Mouse (Mus musculus): ENCODE results near the gene Uspl1.
A peak's percentile ranks its signal among the peaks of the same experiment; 100 is the strongest.
"Not testable (repeated sequence)": the region's sequence is repeated elsewhere in the genome, so short reads cannot be mapped to it uniquely, and the experiment has no call there.

The Uspl1 gene

DNA sequence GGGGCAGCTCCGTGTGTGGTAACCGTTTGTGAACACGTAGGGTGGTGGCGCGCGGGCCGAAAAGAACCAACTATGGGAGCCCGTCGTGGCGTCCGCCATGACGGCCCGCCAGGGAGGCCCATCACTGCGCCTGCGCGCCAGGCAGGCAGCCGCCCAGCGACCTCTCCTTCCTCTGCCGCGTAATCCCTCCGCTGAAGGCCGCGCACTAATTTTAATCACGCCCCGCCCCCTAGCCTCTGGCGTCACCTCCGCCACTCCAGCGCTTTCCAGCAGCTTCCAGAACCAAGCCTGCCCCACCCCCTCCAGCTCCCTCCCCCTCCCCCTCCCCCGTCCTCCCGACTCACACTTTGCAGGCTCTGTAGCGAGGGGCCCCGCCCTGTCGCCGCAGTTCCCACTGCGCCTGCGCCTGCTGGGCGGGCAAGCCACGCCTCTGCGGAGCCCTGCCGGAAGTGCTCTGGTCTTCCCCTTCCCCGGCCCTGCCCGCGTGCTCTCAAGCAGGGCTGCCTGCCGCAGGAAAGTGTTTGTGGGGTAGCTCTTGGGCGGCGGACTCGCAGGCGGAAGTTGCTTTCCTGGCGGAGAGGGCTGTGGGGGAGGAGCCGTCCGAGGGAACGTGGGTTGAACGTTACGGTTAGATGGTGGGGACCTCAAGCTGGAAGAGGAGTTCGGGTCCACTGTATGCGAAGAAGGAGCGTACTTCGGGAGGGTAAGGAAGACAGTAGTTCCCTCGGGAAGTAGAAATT is at the start of gene Uspl1, which contains the start of gene Hmgb1:
TSS of gene Uspl1 (plus strand) at position 247 of the 740 bp plus-strand sequence.
TSS of gene Hmgb1 (minus strand) at position 386 of the 740 bp plus-strand sequence.
- peak; percentile 99 for DNase-seq (ENCODE audit: low spot score)

- DNase-seq (ENCODE audit: low spot score): no peak
Measured at GRCm38 (mm10) chr5:149134751-149135454, 49.2 kb upstream of the Uspl1 start.

DNA sequence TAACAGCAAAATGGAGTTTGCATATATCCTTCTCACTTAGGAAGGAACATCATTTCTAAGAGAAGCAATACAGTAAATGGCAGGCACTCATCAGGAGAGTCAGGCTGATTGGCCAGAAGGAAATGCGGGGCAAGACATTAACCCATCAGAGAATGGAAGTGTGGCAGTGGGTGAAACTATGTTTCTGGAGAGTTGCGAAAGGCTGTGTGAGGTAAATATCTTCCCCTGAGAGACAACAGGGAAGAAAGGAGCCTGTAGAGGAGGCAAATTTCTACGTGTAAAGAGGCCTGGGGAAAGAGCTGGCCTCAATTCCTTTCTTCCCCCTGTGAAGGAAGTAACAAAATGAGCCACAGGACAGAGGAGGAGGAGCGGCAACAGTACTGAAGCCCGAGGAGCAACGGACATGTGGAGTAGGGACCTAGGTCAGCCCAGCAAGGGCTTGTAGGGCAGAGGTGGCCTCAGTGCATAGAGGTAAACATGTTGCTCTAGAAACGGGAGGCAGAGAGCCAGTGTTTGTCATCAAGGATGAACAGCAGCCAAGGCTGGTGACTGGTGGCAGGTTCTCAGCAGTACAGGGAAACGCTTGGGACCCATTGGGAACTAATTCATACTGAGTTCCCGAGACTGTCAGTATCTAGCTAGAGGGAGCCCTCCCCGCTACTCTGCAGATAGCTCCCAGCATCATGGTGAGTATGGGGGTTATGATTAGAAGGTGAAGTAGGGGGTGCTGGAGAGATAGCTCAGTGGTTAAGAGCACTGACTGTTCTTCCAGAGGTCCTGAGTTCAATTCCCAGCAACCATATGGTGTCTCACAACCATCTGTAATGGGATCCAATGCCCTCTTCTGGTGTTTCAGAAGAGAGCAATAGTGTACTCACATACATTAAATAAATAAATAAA is 48.4 kb upstream of the Uspl1 start:
- no peak for DNase-seq (ENCODE audit: low spot score)

- DNase-seq (ENCODE audit: low spot score): peak; percentile 66
Measured at GRCm38 (mm10) chr5:149136933-149137365, 47.2 kb upstream of the Uspl1 start.

DNA sequence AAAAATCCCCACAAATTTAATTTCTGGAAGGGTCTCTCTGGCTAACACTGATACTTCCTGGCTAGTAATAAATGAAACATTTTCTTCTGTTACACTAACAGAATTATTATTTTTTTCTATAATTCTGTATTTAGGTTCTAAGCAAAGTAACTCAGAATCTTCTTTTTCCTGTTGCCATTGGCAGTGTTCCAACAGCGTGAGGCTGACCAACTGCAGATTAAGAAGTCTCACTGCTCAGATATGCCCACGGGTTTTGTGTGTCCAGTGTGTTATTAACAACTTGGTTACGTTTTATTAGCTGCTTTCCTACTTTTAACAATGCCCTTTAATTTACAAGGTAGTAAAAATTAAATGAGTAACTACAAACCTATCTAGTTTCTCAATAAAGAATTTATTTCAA is 46.7 kb upstream of the Uspl1 start:
- no peak for DNase-seq (ENCODE audit: low spot score)

DNA sequence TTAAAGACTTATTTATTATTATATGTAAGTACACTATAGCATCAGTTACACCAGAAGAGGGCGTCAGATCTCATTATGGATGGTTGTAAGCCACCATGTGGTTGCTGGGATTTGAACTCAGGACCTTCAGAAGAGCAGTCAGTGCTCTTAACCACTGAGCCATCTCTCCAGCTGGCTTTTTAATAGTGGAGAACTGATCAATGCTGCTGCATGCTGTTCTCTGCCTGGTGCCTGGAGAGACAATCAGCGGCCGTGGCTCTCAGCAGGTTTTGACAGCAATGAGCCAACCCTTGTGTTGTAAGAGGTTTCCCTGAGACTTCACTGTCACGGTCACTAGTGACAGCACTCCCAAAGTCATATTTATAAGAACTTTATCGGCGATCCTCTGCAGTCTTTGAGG is 46.1 kb upstream of the Uspl1 start:
- not testable (repeated sequence) for DNase-seq (ENCODE audit: low spot score)

DNA sequence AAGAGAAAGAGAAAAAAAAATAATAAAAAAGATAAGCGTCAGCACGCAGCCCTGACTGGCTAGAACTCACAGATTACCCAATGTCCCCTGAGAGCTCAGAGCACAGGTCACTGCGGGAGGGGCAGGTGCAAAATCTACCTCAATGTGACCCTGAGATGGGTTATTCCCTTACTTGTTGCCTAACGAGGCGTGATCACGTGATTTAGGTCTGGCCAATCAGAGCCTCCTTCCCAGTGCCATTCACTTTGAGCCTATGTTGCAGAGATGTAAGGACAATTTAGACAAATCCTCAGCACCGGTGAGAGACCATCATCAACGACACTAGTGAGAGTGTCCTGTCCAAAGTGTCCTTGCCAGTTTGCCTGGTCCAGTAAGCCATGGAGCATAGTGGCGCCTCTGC is 43.8 kb upstream of the Uspl1 start:
- DNase-seq (ENCODE audit: low spot score): no peak

DNA sequence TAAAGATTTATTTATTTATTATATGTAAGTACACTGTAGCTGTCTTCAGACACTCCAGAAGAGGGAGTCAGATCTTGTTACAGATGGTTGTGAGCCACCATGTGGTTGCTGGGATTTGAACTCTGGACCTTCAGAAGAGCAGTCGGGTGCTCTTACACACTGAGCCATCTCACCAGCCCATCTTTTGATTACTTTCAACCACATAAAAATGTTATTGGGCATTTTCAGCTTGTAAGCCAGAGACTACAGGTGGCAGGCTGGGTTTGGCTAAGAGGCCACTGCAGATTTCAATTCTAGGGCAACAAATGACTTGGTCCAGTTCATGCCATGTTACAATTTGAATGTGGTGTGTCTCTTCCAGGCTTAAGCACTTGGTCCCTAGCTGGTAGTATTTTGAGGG is 43.0 kb upstream of the Uspl1 start:
- not testable (repeated sequence) for DNase-seq (ENCODE audit: low spot score)

- DNase-seq (ENCODE audit: low spot score): peak; percentile 24
Measured at GRCm38 (mm10) chr5:149143766-149144375, 40.3 kb upstream of the Uspl1 start.

DNA sequence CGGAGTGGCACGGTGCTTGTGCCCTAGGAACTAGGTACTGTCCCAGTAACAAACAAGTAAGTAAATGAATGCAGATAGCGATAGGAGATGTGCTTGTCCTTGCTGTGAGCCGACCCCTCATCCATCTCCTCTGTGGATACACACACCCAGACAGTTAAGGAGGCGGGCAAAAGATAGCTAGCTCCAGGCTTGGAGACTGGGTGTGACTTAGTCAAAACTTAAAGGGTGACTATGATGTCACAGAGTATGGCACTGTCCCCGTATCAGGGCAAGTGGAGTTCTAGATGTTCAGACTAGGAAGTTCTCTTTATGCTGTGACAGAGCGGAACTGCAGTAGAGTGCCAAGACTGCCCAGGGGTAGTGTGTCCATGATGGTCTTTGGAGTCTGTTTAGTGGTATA is 37.5 kb upstream of the Uspl1 start:
- no peak for DNase-seq (ENCODE audit: low spot score)

- DNase-seq (ENCODE audit: low spot score): no peak
Measured at GRCm38 (mm10) chr5:149147386-149148000, 36.7 kb upstream of the Uspl1 start.

- no peak for DNase-seq (ENCODE audit: low spot score)
Measured at GRCm38 (mm10) chr5:149150882-149151281, 33.3 kb upstream of the Uspl1 start.

- peak; percentile 29 for DNase-seq (ENCODE audit: low spot score)
Measured at GRCm38 (mm10) chr5:149152063-149152773, 31.9 kb upstream of the Uspl1 start.

DNA sequence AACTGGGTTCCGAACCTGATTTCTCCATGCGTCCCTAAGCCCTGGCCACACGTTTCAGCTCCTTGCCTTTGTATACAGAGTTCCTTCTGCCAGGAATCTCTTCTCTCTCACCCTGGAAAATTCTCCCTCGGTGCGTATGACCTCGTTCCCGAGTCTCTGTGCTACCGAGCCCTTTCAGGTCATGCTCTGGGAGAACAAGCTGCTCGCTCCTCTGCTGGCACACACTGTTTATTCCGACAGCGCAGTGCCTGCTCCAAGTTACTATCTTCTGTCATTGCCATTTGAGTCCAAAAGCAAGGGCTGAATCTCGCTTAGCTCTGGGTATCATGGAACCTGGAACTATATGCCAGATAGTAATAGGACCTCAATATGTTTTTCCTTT is 31.4 kb upstream of the Uspl1 start:
- DNase-seq (ENCODE audit: low spot score): peak; percentile 47

DNA sequence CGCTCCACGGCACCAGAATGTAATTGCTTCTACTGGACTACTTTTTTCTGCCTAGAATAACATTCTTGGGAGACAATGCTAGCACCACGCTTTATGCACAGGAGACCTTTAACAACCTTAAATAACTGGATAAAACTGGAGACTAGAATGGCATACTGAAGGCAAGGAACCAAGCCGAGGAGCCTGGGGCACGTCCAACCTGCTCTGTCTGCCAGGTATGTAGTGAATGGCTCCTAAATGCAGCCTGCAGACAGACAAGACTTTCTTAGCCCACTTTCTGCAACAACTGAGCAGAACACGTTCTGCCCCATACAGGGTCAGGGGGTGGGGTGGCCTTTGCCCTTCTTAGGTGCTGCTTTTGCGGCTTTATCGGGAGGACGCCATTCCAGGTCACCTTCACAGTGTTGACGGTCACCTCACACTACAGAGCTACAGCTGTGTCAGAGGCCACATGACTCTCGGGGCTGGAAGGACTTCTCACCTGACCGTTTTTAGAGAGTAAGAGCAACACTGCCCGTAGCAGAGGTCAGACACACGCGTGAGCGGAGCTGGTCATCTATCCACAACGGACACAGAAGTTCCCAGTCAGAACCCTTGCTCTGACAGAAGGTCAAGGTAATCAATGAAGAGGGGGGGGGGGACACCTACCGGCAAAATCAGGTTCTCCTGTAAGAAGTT is 27.1 kb upstream of the Uspl1 start:
- no peak for DNase-seq (ENCODE audit: low spot score)

DNA sequence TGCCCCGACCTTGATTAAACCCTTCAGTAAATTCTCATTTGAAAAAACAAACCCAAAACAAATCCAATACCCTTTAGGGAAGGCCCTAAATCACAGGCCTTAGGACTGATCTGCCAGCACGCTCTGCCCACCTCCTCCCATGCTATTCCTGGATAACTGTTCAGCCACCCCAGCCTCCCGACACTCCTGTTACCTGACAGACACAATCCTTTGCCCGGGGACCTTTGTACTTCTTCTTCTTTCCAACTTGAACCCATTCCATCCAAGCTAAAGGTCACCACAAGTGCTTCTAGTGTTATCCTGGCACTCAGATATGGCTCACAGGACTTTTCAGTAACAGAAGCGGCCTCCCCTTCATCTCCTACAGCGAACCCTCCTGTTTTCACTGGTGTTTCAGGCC is 25.1 kb upstream of the Uspl1 start:
- DNase-seq (ENCODE audit: low spot score): no peak

DNA sequence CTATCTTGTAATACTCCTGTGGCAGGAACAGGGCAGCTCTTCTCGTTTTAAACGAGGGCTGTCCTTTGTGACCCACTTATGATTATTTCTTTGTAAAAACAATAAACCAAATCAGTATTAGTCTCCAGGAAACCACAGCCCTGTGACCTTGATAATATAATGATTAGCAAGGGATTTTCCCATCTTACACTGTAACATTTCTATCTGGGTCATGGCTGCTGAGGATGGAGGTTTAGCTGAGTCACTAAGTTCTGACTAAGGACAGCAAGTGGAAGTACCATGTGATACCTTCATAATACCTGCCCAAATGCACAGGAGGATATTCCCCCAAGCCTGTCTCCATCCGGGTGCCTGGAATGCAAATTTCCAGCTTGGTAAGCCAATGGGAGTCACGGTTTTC is 23.7 kb upstream of the Uspl1 start:
- no peak for DNase-seq (ENCODE audit: low spot score)

GRCm38 (mm10) chr5:149162890-149163289 is 21.3 kb upstream of the Uspl1 start:
- DNase-seq (ENCODE audit: low spot score): no peak

GRCm38 (mm10) chr5:149164881-149165280 is 19.3 kb upstream of the Uspl1 start:
- no peak for DNase-seq (ENCODE audit: low spot score)

DNA sequence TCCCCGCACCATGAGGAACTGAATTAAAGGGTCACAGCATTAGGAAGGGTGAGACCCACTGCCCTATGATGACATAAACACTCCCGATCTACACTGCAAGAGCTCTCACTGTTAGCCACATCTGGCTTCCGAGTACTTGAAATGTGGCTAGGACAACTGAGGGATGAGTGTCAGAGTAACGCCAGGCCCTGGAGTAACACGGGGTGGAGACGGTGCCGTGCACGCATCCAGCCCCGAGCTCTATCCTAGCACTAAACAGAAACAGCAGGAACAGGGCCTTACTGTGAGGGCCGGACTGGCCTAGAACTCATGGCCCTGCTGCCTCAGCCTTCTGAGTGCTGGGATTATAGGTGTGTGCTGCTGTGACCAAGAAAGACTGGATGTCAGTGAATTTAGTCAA is 18.1 kb upstream of the Uspl1 start:
- no peak for DNase-seq (ENCODE audit: low spot score)

Measured in ovary, postnatal 36 days (tissue).